Mouse (Mus musculus): Measurements from ENCODE around the gene Smpd4. TPM values are rescaled to one million over a fixed set of nuclear protein-coding genes. Genes with fewer than 3 reads are reported as not detected.

The Smpd4 gene
- total and polyA plus RNA-seq, 3 experiments: 38.6 to 97.1 (median 55.5) TPM

GRCm38 (mm10) chr16:17669886-17670285, 50.7 kb downstream of the Smpd4 start:
- H3K27ac ChIP-seq (ENCODE audit: insufficient read depth, low read depth): no peak overlapping the region
- H3K36me3 ChIP-seq (replicated peaks in 1 of 2; ENCODE audit: control insufficient read depth in 1 of 2, insufficient read depth in 1 of 2, low read length in 1 of 2): peaks cover 73 to 98% of the 10 kb centered on the region in 2 experiments
- DNase-seq (ENCODE audit: extremely low read depth): no peak
- dilution Hi-C loops (cut with MboI; ENCODE audit: extremely low pct_ligation_motif_present, extremely low pct_unique_long_range_greater_than_20kb, low sequenced_read_pairs) (no loop called here), in situ Hi-C loops (cut with MboI; ENCODE audit: low pct_ligation_motif_present, low pct_unique_long_range_greater_than_20kb, low sequenced_read_pairs) (loop anchor here (5.0 kb wide), 1 partner anchor 48 kb away; no protein-coding TSS in a partner anchor)
- no peaks in the 10 kb centered on the region for H3K27me3 ChIP-seq (replicated peaks)
- H3K79me2 ChIP-seq (replicated peaks; ENCODE audit: control insufficient read depth, extremely low read depth, insufficient read depth, poor library complexity, severe bottlenecking): no peaks in the 10 kb centered on the region
- H3K4me2 ChIP-seq (ENCODE audit: insufficient read depth, low read depth, poor library complexity, severe bottlenecking): no peak overlapping the region
- no peaks in the 10 kb centered on the region for H3K4me1 ChIP-seq (ENCODE audit: control insufficient read depth in 1 of 2, insufficient read depth in 2 of 2)
- no peak overlapping the region for H3K9ac ChIP-seq (ENCODE audit: insufficient read depth, low read depth)
- H3K9me3 ChIP-seq (replicated peaks; ENCODE audit: low read length): no peaks in the 10 kb centered on the region
- no peak for TF ChIP-seq JUN (IDR thresholded peaks at IDR 0.05; ENCODE audit: insufficient read depth, low read depth, low read length)
- no peak for TF ChIP-seq POLR2A (IDR thresholded peaks at IDR 0.05; ENCODE audit: low read depth, low read length)
- no peak for TF ChIP-seq RAD21 (IDR thresholded peaks at IDR 0.05; ENCODE audit: low read depth, low read length)
- TF ChIP-seq USF2 (conservative IDR thresholded peaks at IDR 0.05; ENCODE audit: low read depth, low read length): no peak
- no peak for TF ChIP-seq IRF4 (IDR thresholded peaks at IDR 0.05; ENCODE audit: low read depth, low read length)
- no peak overlapping the region for H3K4me3 ChIP-seq (replicated peaks in 1 of 3; ENCODE audit: low read depth in 2 of 3, low read length in 2 of 3, poor library complexity in 1 of 3)

Other genes with a start within 250 kb of the Smpd4 start
- gene Snap29, start 213.4 kb upstream of the Smpd4 start, total RNA-seq (2012; rRNA removed): 21.6 and 23.7 TPM in 2 replicates
- gene Snap29, start 213.4 kb upstream of the Smpd4 start, total RNA-seq (2014; rRNA removed): 37.4 and 38.2 TPM in 2 replicates
- gene Snap29, start 213.4 kb upstream of the Smpd4 start, polyA plus RNA-seq (2012; ENCODE audit: insufficient read length, low read depth): 47.0 and 47.2 TPM in 2 replicates
- 79.4 and 88.4 TPM in 2 replicates for gene Pi4ka, start 213.0 kb upstream of the Smpd4 start, total RNA-seq (2012; rRNA removed)
- gene Pi4ka, start 213.0 kb upstream of the Smpd4 start, total RNA-seq (2014; rRNA removed): 33.2 and 40.5 TPM in 2 replicates
- gene Pi4ka, start 213.0 kb upstream of the Smpd4 start, polyA plus RNA-seq (2012; ENCODE audit: insufficient read length, low read depth): 97.2 and 149 TPM in 2 replicates
- gene Crkl, start 167.4 kb upstream of the Smpd4 start, total RNA-seq (2012; rRNA removed): 21.6 and 23.5 TPM in 2 replicates
- gene Crkl, start 167.4 kb upstream of the Smpd4 start, total RNA-seq (2014; rRNA removed): 14.5 and 16.9 TPM in 2 replicates
- gene Crkl, start 167.4 kb upstream of the Smpd4 start, polyA plus RNA-seq (2012; ENCODE audit: insufficient read length, low read depth): 27.3 and 35.6 TPM in 2 replicates
- gene Aifm3, start 129.7 kb upstream of the Smpd4 start, total RNA-seq (2012; rRNA removed): 0.08 TPM in 1 of 2 replicates, not detected in the other
- not detected in 2 replicates for gene Aifm3, start 129.7 kb upstream of the Smpd4 start, total RNA-seq (2014; rRNA removed)
- gene Aifm3, start 129.7 kb upstream of the Smpd4 start, polyA plus RNA-seq (2012; ENCODE audit: insufficient read length, low read depth): not detected in 2 replicates
- 111 and 138 TPM in 2 replicates for gene Lztr1, start 110.7 kb upstream of the Smpd4 start, total RNA-seq (2012; rRNA removed)
- gene Lztr1, start 110.7 kb upstream of the Smpd4 start, total RNA-seq (2014; rRNA removed): 98.4 and 110 TPM in 2 replicates
- gene Lztr1, start 110.7 kb upstream of the Smpd4 start, polyA plus RNA-seq (2012; ENCODE audit: insufficient read length, low read depth): 78.0 and 111 TPM in 2 replicates
- 64.3 and 72.7 TPM in 2 replicates for gene Thap7, start 88.2 kb upstream of the Smpd4 start, total RNA-seq (2012; rRNA removed)
- 80.7 and 83.3 TPM in 2 replicates for gene Thap7, start 88.2 kb upstream of the Smpd4 start, total RNA-seq (2014; rRNA removed)
- 79.4 and 82.4 TPM in 2 replicates for gene Thap7, start 88.2 kb upstream of the Smpd4 start, polyA plus RNA-seq (2012; ENCODE audit: insufficient read length, low read depth)
- not detected in 2 replicates for gene Lrrc74b, start 58.1 kb upstream of the Smpd4 start, total RNA-seq (2012; rRNA removed)
- not detected in 2 replicates for gene Lrrc74b, start 58.1 kb upstream of the Smpd4 start, total RNA-seq (2014; rRNA removed)
- 0.17 TPM in 1 of 2 replicates, not detected in the other for gene Lrrc74b, start 58.1 kb upstream of the Smpd4 start, polyA plus RNA-seq (2012; ENCODE audit: insufficient read length, low read depth)
- gene P2rx6, start 57.5 kb upstream of the Smpd4 start, total RNA-seq (2012; rRNA removed): not detected in 2 replicates
- gene P2rx6, start 57.5 kb upstream of the Smpd4 start, total RNA-seq (2014; rRNA removed): not detected in 2 replicates
- gene P2rx6, start 57.5 kb upstream of the Smpd4 start, polyA plus RNA-seq (2012; ENCODE audit: insufficient read length, low read depth): not detected in 2 replicates
- gene Slc7a4, start 36.1 kb upstream of the Smpd4 start, total RNA-seq (2012; rRNA removed): 0.34 and 1.3 TPM in 2 replicates
- not detected in 2 replicates for gene Slc7a4, start 36.1 kb upstream of the Smpd4 start, total RNA-seq (2014; rRNA removed)
- not detected in 2 replicates for gene Slc7a4, start 36.1 kb upstream of the Smpd4 start, polyA plus RNA-seq (2012; ENCODE audit: insufficient read length, low read depth)
- 0.42 TPM in 1 of 2 replicates, not detected in the other for gene Ccdc74a, start 27.1 kb downstream of the Smpd4 start, total RNA-seq (2012; rRNA removed)
- 0.45 TPM in 1 of 2 replicates, not detected in the other for gene Ccdc74a, start 27.1 kb downstream of the Smpd4 start, total RNA-seq (2014; rRNA removed)
- gene Ccdc74a, start 27.1 kb downstream of the Smpd4 start, polyA plus RNA-seq (2012; ENCODE audit: insufficient read length, low read depth): 1.5 and 2.0 TPM in 2 replicates
- gene Med15, start 113.5 kb downstream of the Smpd4 start, total RNA-seq (2012; rRNA removed): 40.1 and 42.6 TPM in 2 replicates
- gene Med15, start 113.5 kb downstream of the Smpd4 start, total RNA-seq (2014; rRNA removed): 17.2 and 20.1 TPM in 2 replicates
- gene Med15, start 113.5 kb downstream of the Smpd4 start, polyA plus RNA-seq (2012; ENCODE audit: insufficient read length, low read depth): 65.2 and 78.1 TPM in 2 replicates
- not detected in 2 replicates for gene Klhl22, start 140.3 kb downstream of the Smpd4 start, total RNA-seq (2012; rRNA removed)
- not detected in 2 replicates for gene Klhl22, start 140.3 kb downstream of the Smpd4 start, total RNA-seq (2014; rRNA removed)
- not detected in 2 replicates for gene Klhl22, start 140.3 kb downstream of the Smpd4 start, polyA plus RNA-seq (2012; ENCODE audit: insufficient read length, low read depth)
- gene Scarf2, start 177.9 kb downstream of the Smpd4 start, total RNA-seq (2012; rRNA removed): not detected in 2 replicates
- gene Scarf2, start 177.9 kb downstream of the Smpd4 start, total RNA-seq (2014; rRNA removed): not detected in 2 replicates
- gene Scarf2, start 177.9 kb downstream of the Smpd4 start, polyA plus RNA-seq (2012; ENCODE audit: insufficient read length, low read depth): not detected in 2 replicates
- gene B830017H08Rik, start 213.8 kb downstream of the Smpd4 start, total RNA-seq (2012; rRNA removed): 0.08 TPM in 1 of 2 replicates, not detected in the other
- gene B830017H08Rik, start 213.8 kb downstream of the Smpd4 start, total RNA-seq (2014; rRNA removed): not detected in 2 replicates
- not detected in 2 replicates for gene B830017H08Rik, start 213.8 kb downstream of the Smpd4 start, polyA plus RNA-seq (2012; ENCODE audit: insufficient read length, low read depth)
- gene Car15, start 219.0 kb downstream of the Smpd4 start, total RNA-seq (2012; rRNA removed): 1.6 and 1.9 TPM in 2 replicates
- 1.5 TPM in 2 replicates for gene Car15, start 219.0 kb downstream of the Smpd4 start, total RNA-seq (2014; rRNA removed)
- gene Car15, start 219.0 kb downstream of the Smpd4 start, polyA plus RNA-seq (2012; ENCODE audit: insufficient read length, low read depth): 2.5 and 3.9 TPM in 2 replicates

Measured in CH12.LX (cell line).